8 mouse cellular contexts compared by ENCODE assay signal in genomic region chr13:91462395-91462794, GRCm38 (mm10). TPM values are rescaled to one million over a fixed set of nuclear protein-coding genes. Genes with fewer than 3 reads are reported as not detected.
DNase-seq lines count a peak whose midpoint lies in the region; ATAC-seq lines count a peak whose summit lies in the region.

No protein-coding gene starts in this region.

- ATAC-seq in heart, embryonic 14.5 days (ENCODE audit: insufficient number of reproducible peaks, insufficient read depth, low FRiP score, low read depth): no peak
- no peak for ATAC-seq in forebrain, embryonic 14.5 days
- no peak for ATAC-seq in liver, embryonic 16.5 days (ENCODE audit: low read depth)

- no peak for DNase-seq in heart, adult 9 months (ENCODE audit: low spot score in 2 of 2)
- DNase-seq in ES-CJ7 (ENCODE audit: low read depth, low spot score): peak; percentile 11
- DNase-seq in forebrain, embryonic 14.5 days (ENCODE audit: low spot score): peak; percentile 28
- no peak for DNase-seq in cerebellum, adult 11-12 months
- no peak for DNase-seq in urinary bladder, postnatal 25 days (ENCODE audit: low spot score)
- DNase-seq in frontal cortex, postnatal 36 days (ENCODE audit: low spot score in 2 of 2): no peak

- no peaks in the 10 kb centered on the region for H3K36me3 ChIP-seq in heart, embryonic 14.5 days (ENCODE audit: control insufficient read depth, insufficient read depth, low read length)
- H3K36me3 ChIP-seq in forebrain, embryonic 14.5 days (ENCODE audit: control insufficient read depth, insufficient read depth, low read length): no peaks in the 10 kb centered on the region
- no peaks in the 10 kb centered on the region for H3K36me3 ChIP-seq in liver, embryonic 16.5 days (ENCODE audit: control insufficient read depth, insufficient read depth)

- peak overlapping the region; percentile 79 to 87 for H3K4me3 ChIP-seq in heart, embryonic 14.5 days (ENCODE audit: control insufficient read depth in 1 of 2, insufficient read depth in 1 of 2, low read depth in 1 of 2, low read length in 2 of 2)
- H3K4me3 ChIP-seq in forebrain, embryonic 14.5 days (ENCODE audit: low read depth, low read length): peak overlapping the region; percentile 94
- H3K4me3 ChIP-seq in liver, embryonic 16.5 days (ENCODE audit: low read depth, low read length): peak overlapping the region; percentile 98

- H3K27me3 ChIP-seq in heart, embryonic 14.5 days (ENCODE audit: control insufficient read depth, insufficient read depth, low read length): no peaks in the 10 kb centered on the region
- H3K27me3 ChIP-seq in forebrain, embryonic 14.5 days (replicated peaks; ENCODE audit: control insufficient read depth, insufficient read depth, low read length): no peaks in the 10 kb centered on the region
- H3K27me3 ChIP-seq in liver, embryonic 16.5 days (ENCODE audit: control insufficient read depth, insufficient read depth, low read depth, low read length): no peaks in the 10 kb centered on the region

- no peaks in the 10 kb centered on the region for H3K9me3 ChIP-seq in heart, embryonic 14.5 days (ENCODE audit: control insufficient read depth, low read length)
- H3K9me3 ChIP-seq in forebrain, embryonic 14.5 days (replicated peaks; ENCODE audit: control insufficient read depth, low read length): no peaks in the 10 kb centered on the region
- H3K9me3 ChIP-seq in liver, embryonic 16.5 days (replicated peaks; ENCODE audit: control insufficient read depth, low read length): no peaks in the 10 kb centered on the region

- WGBS in heart, embryonic 14.5 days: 12% methylated on average over 2 of the region's 2 CpGs
- 0% methylated on average over 2 of the region's 2 CpGs for WGBS in forebrain, embryonic 14.5 days
- 4% methylated on average over 2 of the region's 2 CpGs for WGBS in liver, embryonic 16.5 days (ENCODE audit: insufficient replicate concordance)

- H3K4me1 ChIP-seq in heart, embryonic 14.5 days (ENCODE audit: control insufficient read depth in 2 of 2, insufficient read depth in 2 of 2, low read length in 2 of 2): peaks cover 8 to 27% of the 10 kb centered on the region in 2 experiments
- H3K4me1 ChIP-seq in forebrain, embryonic 14.5 days (ENCODE audit: control insufficient read depth, insufficient read depth, low read length): peaks cover 17% of the 10 kb centered on the region
- H3K4me1 ChIP-seq in liver, embryonic 16.5 days (ENCODE audit: control insufficient read depth, low read depth, low read length): peaks cover 43% of the 10 kb centered on the region

- H3K27ac ChIP-seq in heart, embryonic 14.5 days (replicated peaks in 1 of 2; ENCODE audit: control insufficient read depth in 1 of 2, insufficient read depth in 1 of 2, low read depth in 2 of 2, low read length in 2 of 2): peak overlapping the region in 1 of 2 experiments; percentile 95; a peak in 1 of 4 replicates
- H3K27ac ChIP-seq in forebrain, embryonic 14.5 days (ENCODE audit: low read depth, low read length): no peak overlapping the region; the same call in 1 of the 2 replicates
- H3K27ac ChIP-seq in liver, embryonic 16.5 days (ENCODE audit: low read length): peak overlapping the region; percentile 90

- peak overlapping the region; percentile 95 for H3K9ac ChIP-seq in heart, embryonic 14.5 days (ENCODE audit: low read length)
- peak overlapping the region; percentile 85 for H3K9ac ChIP-seq in forebrain, embryonic 14.5 days (ENCODE audit: low read length)
- peak overlapping the region; percentile 97 for H3K9ac ChIP-seq in liver, embryonic 16.5 days (ENCODE audit: low read depth, low read length)

- H3K4me2 ChIP-seq in heart, embryonic 14.5 days (ENCODE audit: low read length): peak overlapping the region; percentile 83
- H3K4me2 ChIP-seq in forebrain, embryonic 14.5 days (ENCODE audit: low read length): peak overlapping the region; percentile 85
- H3K4me2 ChIP-seq in liver, embryonic 16.5 days (ENCODE audit: low read depth, low read length): peak overlapping the region; percentile 88

RNA-seq across cellular contexts. Expression of gene Ssbp2, which starts 2.3 kb away (rescaled TPM):
- polyA plus RNA-seq in heart, embryonic 14.5 days (2014; fragmentation: Nextera tagmentation; extraction: Ambion mirVana): 103 and 112 TPM in 2 replicates
- 252 and 310 TPM in 2 replicates for polyA plus RNA-seq in forebrain, embryonic 14.5 days (2014; fragmentation: Nextera tagmentation; extraction: Ambion mirVana)
- polyA plus RNA-seq in liver, embryonic 16.5 days (2015; fragmentation: Nextera tagmentation; extraction: Ambion mirVana): 40.0 and 44.3 TPM in 2 replicates

Comparison
In these comparisons a context has a peak if more than half of its experiments do, and no peak if none do; other contexts are left out.
1. DNase-seq: peak in ES-CJ7 (single experiment) and forebrain, embryonic 14.5 days (single experiment); none in heart, adult 9 months (0 of 2), cerebellum, adult 11-12 months (single experiment), urinary bladder, postnatal 25 days (single experiment) and frontal cortex, postnatal 36 days (0 of 2).
2. Peak in every context shown above with its lines, with median percentiles within 50 percentile points of each other: H3K4me2 ChIP-seq, H3K4me3 ChIP-seq and H3K9ac ChIP-seq.